Mouse (Mus musculus) liver, adult 2 months (tissue): ENCODE data around the gene Gpr3.

Source experiments
- CTCF ChIP-seq: fragments of 200-500 bp; IDR thresholded peaks from 2 replicates; pipeline ENCODE4 v1.5.1; 2011; ENCODE audit warnings: low read depth, low read length, control low read depth
- POLR2A ChIP-seq: fragments of 200-500 bp; IDR thresholded peaks from 2 replicates; pipeline ENCODE4 v1.6.1; 2011; ENCODE audit warnings: low read length, control low read depth; ENCODE audit not compliant: insufficient read depth; ENCODE audit errors: extremely low read depth

- TF ChIP-seq CTCF, result no peak
- TF ChIP-seq POLR2A, result no peak
These were observed 35.6 kb upstream of the Gpr3 start for GRCm38 (mm10) chr4:133247806-133248449.
